Mouse (Mus musculus): Measurements from ENCODE around the gene Idh3g. TPM values are rescaled to one million over a fixed set of nuclear protein-coding genes. Genes with fewer than 3 reads are reported as not detected.

The Idh3g gene
- polyA plus RNA-seq, 2 experiments, result 128 to 143 TPM

DNA sequence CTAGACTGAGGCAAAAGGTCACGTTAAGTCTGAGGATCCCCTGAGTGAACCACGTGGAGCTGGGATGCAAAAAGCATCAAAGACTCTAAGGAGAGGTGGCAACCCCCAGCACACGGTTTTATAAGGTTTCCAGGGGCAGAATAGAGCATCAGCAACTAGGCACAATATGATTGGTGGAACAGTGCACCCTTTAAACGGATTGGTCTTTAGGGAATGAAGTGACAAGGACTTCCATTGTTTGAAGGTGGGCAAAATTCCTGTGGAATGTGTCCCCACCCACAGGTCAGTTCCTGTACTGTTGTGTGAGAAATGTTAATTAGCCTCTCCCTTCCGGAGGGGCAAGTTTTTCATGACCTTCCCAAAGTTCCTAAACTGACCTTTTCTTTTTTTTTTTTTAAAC is 47.5 kb downstream of the Idh3g start:
- Histone ChIP-seq H3K27ac (no peak overlapping the region), H3K4me1 (replicated peaks; ENCODE audit: control insufficient read depth in 2 of 2, insufficient read depth in 2 of 2, low read length in 1 of 2) (no peaks in the 10 kb centered on the region), H3K27me3 (ENCODE audit: control insufficient read depth, insufficient read depth, low read length) (no peaks in the 10 kb centered on the region; the same call in 1 of the 2 replicates), H3K4me3 (ENCODE audit: insufficient read depth in 1 of 2, low read depth in 2 of 2, low read length in 2 of 2) (no peak overlapping the region), H3K9me3 (ENCODE audit: control insufficient read depth, low read length) (no peaks in the 10 kb centered on the region), H3K9ac (replicated peaks) (no peak overlapping the region), H3K4me2 (ENCODE audit: low read depth) (no peak overlapping the region), H3K36me3 (replicated peaks; ENCODE audit: control insufficient read depth, insufficient read depth, low read depth) (no peaks in the 10 kb centered on the region)
- ATAC-seq (ENCODE audit: insufficient read depth), result no peak
- TF ChIP-seq CTCF (IDR thresholded peaks at IDR 0.05; ENCODE audit: low read depth) (no peak), EP300 (IDR thresholded peaks at IDR 0.05; ENCODE audit: low read depth) (no peak)
- 50% methylated on average over 5 of the region's 5 CpGs for WGBS (ENCODE audit: insufficient replicate concordance)
- DNase-seq (ENCODE audit: low read depth in 3 of 3, low spot score in 3 of 3), result no peak

DNA sequence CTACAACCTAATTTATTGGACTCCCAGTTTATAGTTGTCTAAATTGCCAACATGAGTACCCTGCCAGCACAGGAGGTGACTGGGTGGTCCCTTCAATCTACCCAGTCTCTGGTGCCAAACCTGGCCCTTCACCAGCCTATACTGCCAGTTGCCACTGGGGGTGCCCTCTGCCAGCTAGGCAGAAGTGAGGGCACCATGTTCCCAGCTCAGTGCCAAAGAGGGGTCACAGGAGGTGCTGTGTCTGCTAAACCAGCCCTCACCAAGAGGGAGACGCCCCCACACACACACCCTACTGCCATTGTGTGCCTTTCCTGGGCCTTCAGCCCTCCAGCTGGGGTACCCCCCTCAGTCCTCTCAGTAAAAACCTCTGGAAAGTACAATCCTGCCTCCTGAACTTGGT is 48.5 kb downstream of the Idh3g start:
- Histone ChIP-seq H3K27me3 (ENCODE audit: control insufficient read depth, insufficient read depth, low read length) (no peaks in the 10 kb centered on the region; the same call in 1 of the 2 replicates), H3K9me3 (ENCODE audit: control insufficient read depth, low read length) (no peaks in the 10 kb centered on the region), H3K36me3 (replicated peaks; ENCODE audit: control insufficient read depth, insufficient read depth, low read depth) (no peaks in the 10 kb centered on the region), H3K9ac (replicated peaks) (no peak overlapping the region), H3K4me3 (ENCODE audit: insufficient read depth in 1 of 2, low read depth in 2 of 2, low read length in 2 of 2) (no peak overlapping the region), H3K27ac (no peak overlapping the region), H3K4me2 (ENCODE audit: low read depth) (no peak overlapping the region), H3K4me1 (replicated peaks; ENCODE audit: control insufficient read depth in 2 of 2, insufficient read depth in 2 of 2, low read length in 1 of 2) (no peaks in the 10 kb centered on the region)
- ATAC-seq (ENCODE audit: insufficient read depth) (no peak), DNase-seq (ENCODE audit: low read depth in 3 of 3, low spot score in 3 of 3) (no peak)
- peak; percentile 40 for TF ChIP-seq CTCF (IDR thresholded peaks at IDR 0.05; ENCODE audit: low read depth)
- no peak for TF ChIP-seq EP300 (IDR thresholded peaks at IDR 0.05; ENCODE audit: low read depth)
- WGBS (ENCODE audit: insufficient replicate concordance), result 50% methylated on average over 1 of the region's 1 CpGs

DNA sequence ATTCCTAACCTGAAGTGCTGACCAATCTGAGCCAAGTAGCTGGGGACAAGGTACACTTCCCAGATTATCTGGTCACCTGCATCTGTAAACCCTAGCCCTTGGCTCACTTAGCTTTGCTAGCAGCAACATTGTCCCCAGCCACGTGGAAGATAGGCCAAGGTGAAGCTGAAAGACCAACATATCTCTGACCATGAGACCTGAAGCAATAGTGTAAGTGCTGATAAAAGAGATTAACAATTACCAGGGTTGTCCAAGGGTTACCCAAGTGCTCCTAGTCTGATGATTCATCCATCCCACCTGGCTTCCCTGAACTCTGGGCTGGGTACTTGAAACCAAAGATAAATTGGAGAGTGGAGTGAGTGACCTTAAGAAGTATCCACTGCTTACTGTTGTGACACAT is 55.8 kb downstream of the Idh3g start:
- Histone ChIP-seq H3K27ac (no peak overlapping the region), H3K4me1 (replicated peaks; ENCODE audit: control insufficient read depth in 2 of 2, insufficient read depth in 2 of 2, low read length in 1 of 2) (no peaks in the 10 kb centered on the region), H3K9me3 (ENCODE audit: control insufficient read depth, low read length) (no peaks in the 10 kb centered on the region), H3K4me3 (ENCODE audit: insufficient read depth in 1 of 2, low read depth in 2 of 2, low read length in 2 of 2) (no peak overlapping the region), H3K36me3 (replicated peaks; ENCODE audit: control insufficient read depth, insufficient read depth, low read depth) (no peaks in the 10 kb centered on the region), H3K9ac (replicated peaks) (no peak overlapping the region), H3K4me2 (ENCODE audit: low read depth) (no peak overlapping the region), H3K27me3 (ENCODE audit: control insufficient read depth, insufficient read depth, low read length) (no peaks in the 10 kb centered on the region)
- no peak for TF ChIP-seq CTCF (IDR thresholded peaks at IDR 0.05; ENCODE audit: low read depth)
- no peak for TF ChIP-seq EP300 (IDR thresholded peaks at IDR 0.05; ENCODE audit: low read depth)
- no peak for DNase-seq (ENCODE audit: low read depth in 3 of 3, low spot score in 3 of 3)
- 63% methylated on average over 1 of the region's 1 CpGs for WGBS (ENCODE audit: insufficient replicate concordance)
- ATAC-seq (ENCODE audit: insufficient read depth), result no peak

Other genes starting within 250 kb of the Idh3g start
- 23.0 and 24.7 TPM in 2 replicates for gene Dusp9, start 147.5 kb downstream of the Idh3g start, polyA plus RNA-seq (2012; rRNA removed)
- 8.1 and 9.3 TPM in 2 replicates for gene Dusp9, start 147.5 kb downstream of the Idh3g start, polyA plus RNA-seq (2014; fragmentation: Nextera tagmentation; extraction: Ambion mirVana)
- gene Pnck, start 126.8 kb downstream of the Idh3g start, polyA plus RNA-seq (2012; rRNA removed), result 0.89 and 0.93 TPM in 2 replicates
- 0.96 TPM in 2 replicates for gene Pnck, start 126.8 kb downstream of the Idh3g start, polyA plus RNA-seq (2014; fragmentation: Nextera tagmentation; extraction: Ambion mirVana)
- 1.7 and 2.0 TPM in 2 replicates for gene Slc6a8, start 113.7 kb downstream of the Idh3g start, polyA plus RNA-seq (2012; rRNA removed)
- 0.29 and 0.34 TPM in 2 replicates for gene Slc6a8, start 113.7 kb downstream of the Idh3g start, polyA plus RNA-seq (2014; fragmentation: Nextera tagmentation; extraction: Ambion mirVana)
- gene Bcap31, start 70.7 kb downstream of the Idh3g start, polyA plus RNA-seq (2012; rRNA removed), result 31.6 and 41.7 TPM in 2 replicates
- gene Bcap31, start 70.7 kb downstream of the Idh3g start, polyA plus RNA-seq (2014; fragmentation: Nextera tagmentation; extraction: Ambion mirVana), result 136 and 137 TPM in 2 replicates
- gene Abcd1, start 70.3 kb downstream of the Idh3g start, polyA plus RNA-seq (2012; rRNA removed), result 5.9 and 6.1 TPM in 2 replicates
- 6.5 and 6.6 TPM in 2 replicates for gene Abcd1, start 70.3 kb downstream of the Idh3g start, polyA plus RNA-seq (2014; fragmentation: Nextera tagmentation; extraction: Ambion mirVana)
- 0.26 and 0.31 TPM in 2 replicates for gene Plxnb3, start 29.8 kb downstream of the Idh3g start, polyA plus RNA-seq (2012; rRNA removed)
- 0.08 and 0.14 TPM in 2 replicates for gene Plxnb3, start 29.8 kb downstream of the Idh3g start, polyA plus RNA-seq (2014; fragmentation: Nextera tagmentation; extraction: Ambion mirVana)
- gene Srpk3, start 12.5 kb downstream of the Idh3g start, polyA plus RNA-seq (2012; rRNA removed), result 0.04 and 0.12 TPM in 2 replicates
- gene Srpk3, start 12.5 kb downstream of the Idh3g start, polyA plus RNA-seq (2014; fragmentation: Nextera tagmentation; extraction: Ambion mirVana), result 0.05 and 0.11 TPM in 2 replicates
- gene Ssr4, start 131 bp upstream of the Idh3g start, polyA plus RNA-seq (2012; rRNA removed), result 117 and 139 TPM in 2 replicates
- gene Ssr4, start 131 bp upstream of the Idh3g start, polyA plus RNA-seq (2014; fragmentation: Nextera tagmentation; extraction: Ambion mirVana), result 200 and 203 TPM in 2 replicates
- gene Pdzd4, start 38.1 kb upstream of the Idh3g start, polyA plus RNA-seq (2012; rRNA removed), result 0.23 and 0.30 TPM in 2 replicates
- gene Pdzd4, start 38.1 kb upstream of the Idh3g start, polyA plus RNA-seq (2014; fragmentation: Nextera tagmentation; extraction: Ambion mirVana), result 0.08 TPM in 1 of 2 replicates, not detected in the other
- gene Avpr2, start 105.2 kb upstream of the Idh3g start, polyA plus RNA-seq (2012; rRNA removed), result 0.01 TPM in 1 of 2 replicates, not detected in the other
- gene Avpr2, start 105.2 kb upstream of the Idh3g start, polyA plus RNA-seq (2014; fragmentation: Nextera tagmentation; extraction: Ambion mirVana), result not detected in 2 replicates
- gene L1cam, start 109.2 kb upstream of the Idh3g start, polyA plus RNA-seq (2012; rRNA removed), result 0.18 and 0.47 TPM in 2 replicates
- gene L1cam, start 109.2 kb upstream of the Idh3g start, polyA plus RNA-seq (2014; fragmentation: Nextera tagmentation; extraction: Ambion mirVana), result 0.16 and 0.20 TPM in 2 replicates
- 7.2 and 7.8 TPM in 2 replicates for gene Arhgap4, start 135.0 kb upstream of the Idh3g start, polyA plus RNA-seq (2012; rRNA removed)
- gene Arhgap4, start 135.0 kb upstream of the Idh3g start, polyA plus RNA-seq (2014; fragmentation: Nextera tagmentation; extraction: Ambion mirVana), result 3.5 and 4.9 TPM in 2 replicates
- gene Naa10, start 135.0 kb upstream of the Idh3g start, polyA plus RNA-seq (2012; rRNA removed), result 64.1 and 73.0 TPM in 2 replicates
- gene Naa10, start 135.0 kb upstream of the Idh3g start, polyA plus RNA-seq (2014; fragmentation: Nextera tagmentation; extraction: Ambion mirVana), result 81.1 and 81.3 TPM in 2 replicates
- 7.3 and 10.4 TPM in 2 replicates for gene Renbp, start 144.0 kb upstream of the Idh3g start, polyA plus RNA-seq (2012; rRNA removed)
- 13.7 and 14.8 TPM in 2 replicates for gene Renbp, start 144.0 kb upstream of the Idh3g start, polyA plus RNA-seq (2014; fragmentation: Nextera tagmentation; extraction: Ambion mirVana)
- 28.9 and 33.2 TPM in 2 replicates for gene Hcfc1, start 179.5 kb upstream of the Idh3g start, polyA plus RNA-seq (2012; rRNA removed)
- 35.1 and 42.8 TPM in 2 replicates for gene Hcfc1, start 179.5 kb upstream of the Idh3g start, polyA plus RNA-seq (2014; fragmentation: Nextera tagmentation; extraction: Ambion mirVana)
- gene Irak1, start 237.0 kb upstream of the Idh3g start, polyA plus RNA-seq (2012; rRNA removed), result 19.9 and 20.2 TPM in 2 replicates
- gene Irak1, start 237.0 kb upstream of the Idh3g start, polyA plus RNA-seq (2014; fragmentation: Nextera tagmentation; extraction: Ambion mirVana), result 15.5 and 17.0 TPM in 2 replicates